Mouse (Mus musculus): ENCODE data around the gene Bfar. TPM values are rescaled to one million over a fixed set of nuclear protein-coding genes. Genes with fewer than 3 reads are reported as not detected.

Bfar gene
- polyA plus RNA-seq, 1 experiment: 30.2 TPM

DNA sequence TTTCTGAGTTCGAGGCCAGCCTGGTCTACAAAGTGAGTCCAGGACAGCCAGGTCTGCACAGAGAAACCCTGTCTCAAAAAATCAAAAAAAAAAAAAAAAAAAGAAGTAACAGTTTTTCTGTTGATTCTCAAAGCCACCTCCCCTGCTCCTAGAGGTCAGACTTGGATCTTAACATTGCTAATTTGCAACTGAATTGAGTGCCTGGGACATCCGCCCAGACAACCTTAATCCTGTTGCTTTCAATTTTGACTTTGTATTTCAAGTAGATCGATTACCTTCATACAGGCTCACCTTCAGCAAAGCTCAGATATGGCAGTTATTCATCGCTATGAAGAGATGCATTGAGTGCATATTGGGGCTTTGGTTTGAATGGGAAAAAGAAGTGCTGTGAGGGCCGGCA is 77.6 kb downstream of the Bfar start:
- TF ChIP-seq POLR2A (IDR thresholded peaks at IDR 0.05; ENCODE audit: low read depth, low read length) (no peak), CTCF (conservative IDR thresholded peaks at IDR 0.05; ENCODE audit: insufficient read depth, insufficient read length, low read depth, low read length) (no peak)
- Histone ChIP-seq H3K36me3 (ENCODE audit: control insufficient read depth, insufficient read depth, low read length) (no peaks in the 10 kb centered on the region), H3K27me3 (replicated peaks; ENCODE audit: control insufficient read depth, insufficient read depth, low read length) (no peaks in the 10 kb centered on the region; the same call in 1 of the 2 replicates), H3K4me3 (ENCODE audit: insufficient read depth, low read depth, low read length) (no peak overlapping the region), H3K4me1 (ENCODE audit: control insufficient read depth, insufficient read depth, low read length) (no peaks in the 10 kb centered on the region), H3K27ac (ENCODE audit: insufficient read depth, low read depth, low read length) (no peak overlapping the region)
- 71% methylated on average over 5 of the region's 5 CpGs for WGBS
- no peak for DNase-seq

GRCm38 (mm10) chr16:13749981-13750380 is 78.3 kb downstream of the Bfar start:
- TF ChIP-seq CTCF (conservative IDR thresholded peaks at IDR 0.05; ENCODE audit: insufficient read depth, insufficient read length, low read depth, low read length): no peak
- TF ChIP-seq POLR2A (IDR thresholded peaks at IDR 0.05; ENCODE audit: low read depth, low read length): no peak
- no peak for DNase-seq
- no peak overlapping the region for H3K27ac ChIP-seq (ENCODE audit: insufficient read depth, low read depth, low read length)
- no peak overlapping the region for H3K4me3 ChIP-seq (ENCODE audit: insufficient read depth, low read depth, low read length)
- 65% methylated on average over 3 of the region's 3 CpGs for WGBS
- H3K36me3 ChIP-seq (ENCODE audit: control insufficient read depth, insufficient read depth, low read length): no peaks in the 10 kb centered on the region
- H3K27me3 ChIP-seq (replicated peaks; ENCODE audit: control insufficient read depth, insufficient read depth, low read length): no peaks in the 10 kb centered on the region; the same call in 1 of the 2 replicates
- H3K4me1 ChIP-seq (ENCODE audit: control insufficient read depth, insufficient read depth, low read length): no peaks in the 10 kb centered on the region

DNA sequence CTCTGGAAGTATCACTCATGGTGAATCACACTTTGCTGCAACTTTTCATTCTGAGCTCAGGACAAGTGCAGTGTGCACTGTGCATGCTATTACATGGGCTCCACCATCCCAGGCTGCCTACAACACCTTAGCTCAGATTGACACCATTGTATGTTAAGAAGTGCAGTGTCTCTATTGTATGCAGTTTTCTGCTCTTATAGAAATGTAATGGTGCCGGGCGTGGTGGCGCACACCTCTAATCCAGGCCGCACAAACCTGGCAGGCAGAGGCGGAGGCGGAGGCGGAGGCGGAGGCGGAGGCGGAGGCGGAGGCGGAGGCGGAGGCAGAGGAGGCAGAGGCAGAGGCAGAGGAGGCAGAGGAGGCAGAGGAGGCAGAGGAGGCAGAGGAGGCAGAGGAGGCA is 79.0 kb downstream of the Bfar start:
- Histone ChIP-seq H3K27me3 (replicated peaks; ENCODE audit: control insufficient read depth, insufficient read depth, low read length) (no peaks in the 10 kb centered on the region; the same call in 1 of the 2 replicates), H3K27ac (ENCODE audit: insufficient read depth, low read depth, low read length) (no peak overlapping the region), H3K4me1 (ENCODE audit: control insufficient read depth, insufficient read depth, low read length) (no peaks in the 10 kb centered on the region), H3K4me3 (ENCODE audit: insufficient read depth, low read depth, low read length) (no peak overlapping the region), H3K36me3 (ENCODE audit: control insufficient read depth, insufficient read depth, low read length) (no peaks in the 10 kb centered on the region)
- no peak for DNase-seq
- TF ChIP-seq CTCF (conservative IDR thresholded peaks at IDR 0.05; ENCODE audit: insufficient read depth, insufficient read length, low read depth, low read length): no peak
- no peak for TF ChIP-seq POLR2A (IDR thresholded peaks at IDR 0.05; ENCODE audit: low read depth, low read length)
- 93% methylated on average over 12 of the region's 13 CpGs for WGBS

Other genes with a start within 250 kb of the Bfar start
- 12.3 and 15.1 TPM in 2 replicates for gene Parn, start 3.7 kb upstream of the Bfar start, polyA plus RNA-seq (2012; rRNA removed)
- 0.83 and 0.92 TPM in 2 replicates for gene 3110001I22Rik, start 71 bp downstream of the Bfar start, polyA plus RNA-seq (2012; rRNA removed)
- gene Pla2g10, start 59.1 kb downstream of the Bfar start, polyA plus RNA-seq (2012; rRNA removed): 0.10 and 0.58 TPM in 2 replicates
- gene Rrn3, start 108.8 kb downstream of the Bfar start, polyA plus RNA-seq (2012; rRNA removed): 9.2 and 11.0 TPM in 2 replicates
- gene Ntan1, start 147.0 kb downstream of the Bfar start, polyA plus RNA-seq (2012; rRNA removed): 60.5 and 67.9 TPM in 2 replicates
- gene Pdxdc1, start 231.3 kb downstream of the Bfar start, polyA plus RNA-seq (2012; rRNA removed): 77.3 and 85.4 TPM in 2 replicates
- 363 and 893 TPM in 2 replicates for gene Mpv17l, start 231.3 kb downstream of the Bfar start, polyA plus RNA-seq (2012; rRNA removed)